29 mouse cellular contexts compared by ENCODE assay signal in genomic region chr16:92410344-92410743, GRCm38 (mm10). TPM values are rescaled to one million over a fixed set of nuclear protein-coding genes. Genes with fewer than 3 reads are reported as not detected.
DNase-seq lines count a peak whose midpoint lies in the region; ATAC-seq lines count a peak whose summit lies in the region.
"Had no signal": no experiment of that assay in that cellular context is flagged by ENCODE, and none has a peak within 500 bp of the region (broad histone marks: within the 10 kb centered on the region; RNA-seq: fewer than 3 reads in every experiment).

No protein-coding gene starts in this region.

- no peak for ATAC-seq in limb, embryonic 13.5 days (ENCODE audit: low FRiP score, low read depth)
- ATAC-seq in CD4-positive, CD25-positive, alpha-beta regulatory T cell, adult 4 months: peak; percentile 34
- ATAC-seq in monocyte, adult 5-6 weeks (replicated peaks; ENCODE audit: insufficient number of reproducible peaks, low FRiP score, low TSS enrichment, poor library complexity, severe bottlenecking): 0 out of 2 replicates have a peak, but pooled peaks have one; percentile 25
- ATAC-seq: activated CD4-positive, CD25-positive, alpha-beta regulatory T cell, adult 4 months; forebrain, embryonic 14.5 days; forebrain, embryonic 16.5 days; Patski had no signal

- DNase-seq in heart, embryonic 10.5 days (ENCODE audit: low spot score): no peak
- DNase-seq in heart, postnatal 14 days: no peak
- no peak for DNase-seq in limb, embryonic 10.5 days (ENCODE audit: low spot score)
- no peak for DNase-seq in cerebellum, postnatal 14 days
- no peak for DNase-seq in spleen, postnatal 10 days (ENCODE audit: low spot score in 2 of 2)
- DNase-seq: adrenal gland, adult 8-10 months; adrenal gland, postnatal 14 days; adrenal gland, postnatal 36 days; B cell, adult 2 months; cerebellum, adult 11-12 months; cerebellum, adult 2 months; cerebellum, adult 9-10 months; cerebellum, postnatal 10 days; cerebellum, postnatal 36 days; embryo, embryonic 11 days had no signal

- 62% methylated on average over 2 of the region's 2 CpGs for WGBS in heart, embryonic 10.5 days
- 88% methylated on average over 2 of the region's 2 CpGs for WGBS in limb, embryonic 13.5 days
- 90% methylated on average over 2 of the region's 2 CpGs for WGBS in limb, embryonic 10.5 days

- peak overlapping the region; percentile 69; the same call in 1 of the 2 replicates for H3K27ac ChIP-seq in heart, embryonic 10.5 days
- H3K27ac ChIP-seq in limb, embryonic 13.5 days: no peak overlapping the region
- H3K27ac ChIP-seq in limb, embryonic 10.5 days: no peak overlapping the region
- H3K27ac ChIP-seq: embryonic facial prominence, embryonic 13.5 days; embryonic facial prominence, embryonic 15.5 days; forebrain, embryonic 12.5 days had no signal

- no peaks in the 10 kb centered on the region for H3K36me3 ChIP-seq in heart, embryonic 10.5 days
- H3K36me3 ChIP-seq in limb, embryonic 13.5 days: no peaks in the 10 kb centered on the region
- no peaks in the 10 kb centered on the region for H3K36me3 ChIP-seq in limb, embryonic 10.5 days
- H3K36me3 ChIP-seq: embryonic facial prominence, embryonic 13.5 days; embryonic facial prominence, embryonic 15.5 days; forebrain, embryonic 12.5 days had no signal

- no peak overlapping the region for H3K4me3 ChIP-seq in heart, embryonic 10.5 days
- H3K4me3 ChIP-seq in limb, embryonic 13.5 days: no peak overlapping the region
- no peak overlapping the region for H3K4me3 ChIP-seq in limb, embryonic 10.5 days
- H3K4me3 ChIP-seq: embryonic facial prominence, embryonic 13.5 days; embryonic facial prominence, embryonic 15.5 days; erythroblast, embryonic 14.5 days; forebrain, embryonic 12.5 days had no signal

- H3K9me3 ChIP-seq in heart, embryonic 10.5 days: no peaks in the 10 kb centered on the region
- H3K9me3 ChIP-seq in limb, embryonic 13.5 days: no peaks in the 10 kb centered on the region
- no peaks in the 10 kb centered on the region for H3K9me3 ChIP-seq in limb, embryonic 10.5 days (replicated peaks)
- H3K9me3 ChIP-seq: embryonic facial prominence, embryonic 13.5 days; embryonic facial prominence, embryonic 15.5 days; forebrain, embryonic 12.5 days; G1E had no signal

- H3K27me3 ChIP-seq in heart, embryonic 10.5 days (ENCODE audit: insufficient read depth, poor library complexity, severe bottlenecking): no peaks in the 10 kb centered on the region
- no peaks in the 10 kb centered on the region for H3K27me3 ChIP-seq in limb, embryonic 13.5 days
- no peaks in the 10 kb centered on the region for H3K27me3 ChIP-seq in limb, embryonic 10.5 days (ENCODE audit: low read depth, poor library complexity, severe bottlenecking)
- H3K27me3 ChIP-seq: embryonic facial prominence, embryonic 13.5 days; embryonic facial prominence, embryonic 15.5 days; forebrain, embryonic 12.5 days; Patski had no signal

- intact Hi-C loops in heart, postnatal 14 days (cut with DNase I): no loop called here

- no peak overlapping the region for H3K4me2 ChIP-seq in limb, embryonic 13.5 days (replicated peaks)
- H3K4me2 ChIP-seq: embryonic facial prominence, embryonic 13.5 days; embryonic facial prominence, embryonic 15.5 days; forebrain, embryonic 12.5 days had no signal

- peak overlapping the region; percentile 8; the same call in 1 of the 2 replicates for H3K9ac ChIP-seq in limb, embryonic 13.5 days
- H3K9ac ChIP-seq: embryonic facial prominence, embryonic 13.5 days; embryonic facial prominence, embryonic 15.5 days; forebrain, embryonic 12.5 days had no signal

- H3K4me1 ChIP-seq in heart, embryonic 10.5 days: peaks cover 53% of the 10 kb centered on the region
- peaks cover 35% of the 10 kb centered on the region for H3K4me1 ChIP-seq in limb, embryonic 13.5 days
- peaks cover 29% of the 10 kb centered on the region for H3K4me1 ChIP-seq in limb, embryonic 10.5 days

RNA-seq across cellular contexts. Expression of gene Kcne1, which starts 51.1 kb away (rescaled TPM):
- polyA plus RNA-seq in heart, embryonic 10.5 days (2016; fragmentation: Nextera tagmentation; extraction: Ambion mirVana): 21.3 and 54.9 TPM in 2 replicates
- total RNA-seq in heart, postnatal 14 days (2021): 100 to 1,000 TPM; 171 to 231 TPM
- 0.17 and 0.22 TPM in 2 replicates for polyA plus RNA-seq in limb, embryonic 13.5 days (2015; fragmentation: Nextera tagmentation; extraction: Ambion mirVana)
- 0.05 and 0.40 TPM in 2 replicates for polyA plus RNA-seq in limb, embryonic 10.5 days (2016; fragmentation: Nextera tagmentation; extraction: Ambion mirVana)
- not detected for polyA plus RNA-seq in CD4-positive, CD25-positive, alpha-beta regulatory T cell, adult 4 months (2017; shearing (Covaris generic))
- total RNA-seq in monocyte, adult 5-6 weeks (2017): not detected in 3 replicates
- total RNA-seq: adrenal gland, adult 18-20 months; adrenal gland, adult 8-10 months; adrenal gland, postnatal 14 days; adrenal gland, postnatal 36 days; common myeloid progenitor, adult 5-6 weeks had no signal
- polyA plus RNA-seq: activated CD4-positive, CD25-positive, alpha-beta regulatory T cell, adult 4 months; erythroblast, embryonic 14.5 days; G1E; Patski had no signal

Comparison
In these comparisons a context has a peak if more than half of its experiments do, and no peak if none do; other contexts are left out.
1. RNA of gene Kcne1, which starts 51.1 kb away (polyA plus RNA-seq): 21.3 to 54.9 TPM in heart, embryonic 10.5 days; 0.17 to 0.22 TPM in limb, embryonic 13.5 days, 0.05 to 0.40 TPM in limb, embryonic 10.5 days and not detected in CD4-positive, CD25-positive, alpha-beta regulatory T cell, adult 4 months; every median in the first group is over 10 times any median in the second.